Mouse (Mus musculus) E14TG2a.4 (cell line): ENCODE results near the gene Serpine3.

ENCODE experiments used
- CTCF ChIP-seq: conservative IDR thresholded peaks from 2 replicates; pipeline ENCODE4 v1.5.1; 2014; ENCODE audit warnings: low read length
- POU5F1 ChIP-seq: IDR thresholded peaks from 2 replicates; pipeline ENCODE4 v1.6.1; 2014; ENCODE audit warnings: low read length, borderline replicate concordance

DNA sequence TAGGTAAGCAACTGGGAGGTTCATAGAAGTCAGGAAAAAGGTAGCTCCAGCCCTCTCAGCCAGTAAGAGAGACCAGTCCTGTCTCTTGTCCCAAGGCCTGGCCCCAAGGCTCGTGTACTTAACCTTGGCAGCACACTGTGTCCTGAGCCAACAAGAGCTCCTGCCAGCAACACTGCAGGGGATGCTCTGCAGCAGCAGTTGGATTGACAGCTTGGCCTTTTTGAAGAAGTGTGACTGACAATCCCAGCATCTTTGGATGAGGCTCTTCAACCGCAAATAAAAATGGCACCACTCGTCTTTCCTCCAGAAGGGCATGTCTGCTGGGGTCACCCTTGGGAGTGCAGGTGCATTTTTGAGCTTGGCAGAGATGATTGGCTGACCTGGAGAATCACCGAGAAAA lies 23.1 kb upstream of the Serpine3 start:
- TF ChIP-seq CTCF: no peak
- no peak for TF ChIP-seq POU5F1
